Mouse (Mus musculus) hindbrain, embryonic 12.5 days (tissue): ENCODE results near the gene Tpm4. TPM values are rescaled to one million over a fixed set of nuclear protein-coding genes. Genes with fewer than 3 reads are reported as not detected.
"Not testable (repeated sequence)": the region's sequence is repeated elsewhere in the genome, so short reads cannot be mapped to it uniquely, and the experiment has no call there.

Source experiments
- ATAC-seq: fragments of 200-750 bp; cut with Nextera tagmentation; 2 replicates; pipeline ENCODE4 v1.8.0; 2017; ENCODE audit warnings: moderate TSS enrichment; ENCODE audit not compliant: low FRiP score
- H3K27ac ChIP-seq: fragments of 300-500 bp; sonication (generic); 2 replicates; pipeline ENCODE4 v1.5.1; 2016; ENCODE audit warnings: mild to moderate bottlenecking
- H3K27me3 ChIP-seq: fragments of 300-500 bp; sonication (generic); 2 replicates; pipeline ENCODE4 v1.6.1; 2016; ENCODE audit warnings: mild to moderate bottlenecking
- H3K36me3 ChIP-seq: fragments of 300-500 bp; sonication (generic); 2 replicates; pipeline ENCODE4 v1.6.1; 2016; ENCODE audit warnings: mild to moderate bottlenecking
- H3K4me1 ChIP-seq: fragments of 300-500 bp; sonication (generic); 2 replicates; pipeline ENCODE4 v1.6.1; 2016
- H3K4me2 ChIP-seq: fragments of 300-500 bp; sonication (generic); replicated peaks from 2 replicates; pipeline ENCODE4 v1.6.1; 2016; ENCODE audit warnings: mild to moderate bottlenecking
- H3K4me3 ChIP-seq: fragments of 300-500 bp; sonication (generic); 2 replicates; pipeline ENCODE4 v1.5.1; 2016; ENCODE audit warnings: mild to moderate bottlenecking
- H3K9ac ChIP-seq: fragments of 300-500 bp; sonication (generic); 2 replicates; pipeline ENCODE4 v1.6.1; 2016; ENCODE audit warnings: mild to moderate bottlenecking, moderate library complexity
- H3K9me3 ChIP-seq: fragments of 300-500 bp; sonication (generic); replicated peaks from 2 replicates; pipeline ENCODE4 v1.6.1; 2016; ENCODE audit warnings: mild to moderate bottlenecking
- WGBS: fragments of 180-500 bp; shearing (Covaris S2); methylation state at CpG from one replicate; pipeline ENCODE4 v1.1.7; 2016; 5-methylcytosine and 5-hydroxymethylcytosine counted together
- polyA plus RNA-seq: library from polyadenylated mRNA; unstranded; fragments of >200 nt; fragmentation: Nextera tagmentation; extraction: Ambion mirVana; gene quantifications from 2 replicates; pipeline ENCODE4 v1.2.1, GENCODE M21; 2016

Tpm4 gene
- 420 and 456 TPM in 2 replicates for polyA plus RNA-seq

DNA sequence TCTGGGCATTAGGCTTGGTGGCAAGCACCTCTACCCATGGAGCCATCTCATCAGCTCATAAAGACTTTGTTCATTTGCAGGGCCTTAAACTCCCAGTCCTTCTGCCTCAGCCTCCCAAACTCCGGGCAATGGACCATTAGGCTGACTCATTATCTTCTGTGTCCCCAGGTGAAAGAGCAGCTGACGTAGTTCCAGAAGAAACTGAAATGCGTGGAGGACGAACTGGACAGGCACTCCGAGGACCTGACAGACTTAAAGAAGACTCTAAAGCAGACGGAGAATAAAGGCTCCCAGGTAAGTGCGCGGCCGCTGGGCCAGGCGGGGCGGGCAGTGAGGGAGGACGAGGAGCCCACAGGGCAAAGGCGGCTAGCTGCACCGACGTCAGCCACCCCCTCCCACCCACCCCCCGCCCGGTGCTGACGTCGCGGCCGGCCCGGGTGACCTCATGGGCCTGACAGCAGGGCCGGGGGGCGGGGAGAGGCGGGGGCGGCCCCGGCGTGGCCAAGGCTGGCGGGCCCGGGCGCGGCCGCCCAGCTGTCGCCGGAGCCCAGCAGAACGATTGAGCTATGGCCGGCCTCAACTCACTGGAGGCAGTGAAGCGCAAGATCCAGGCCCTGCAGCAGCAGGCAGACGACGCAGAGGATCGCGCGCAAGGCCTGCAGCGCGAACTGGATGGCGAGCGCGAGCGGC, at the start of gene Tpm4:
Gene Tpm4, plus strand, starts transcription at position 220 of the 690 bp plus-strand sequence.
- peak within 1 kb of the TSS; percentile 80 for H3K4me3 ChIP-seq
- no peaks in the 10 kb centered on the region for H3K27me3 ChIP-seq
- WGBS, result under 1% methylated on average over 48 of the region's 49 CpGs
- peak; percentile 89 for ATAC-seq
- no peaks in the 10 kb centered on the region for H3K9me3 ChIP-seq
- peak within 1 kb of the TSS; percentile 93 for H3K27ac ChIP-seq
- H3K4me2 ChIP-seq, result peak within 1 kb of the TSS; percentile 69
- H3K9ac ChIP-seq, result peak within 1 kb of the TSS; percentile 92
- peaks cover 17% of the 10 kb centered on the region for H3K36me3 ChIP-seq
- peaks cover 12% of the 10 kb centered on the region for H3K4me1 ChIP-seq

DNA sequence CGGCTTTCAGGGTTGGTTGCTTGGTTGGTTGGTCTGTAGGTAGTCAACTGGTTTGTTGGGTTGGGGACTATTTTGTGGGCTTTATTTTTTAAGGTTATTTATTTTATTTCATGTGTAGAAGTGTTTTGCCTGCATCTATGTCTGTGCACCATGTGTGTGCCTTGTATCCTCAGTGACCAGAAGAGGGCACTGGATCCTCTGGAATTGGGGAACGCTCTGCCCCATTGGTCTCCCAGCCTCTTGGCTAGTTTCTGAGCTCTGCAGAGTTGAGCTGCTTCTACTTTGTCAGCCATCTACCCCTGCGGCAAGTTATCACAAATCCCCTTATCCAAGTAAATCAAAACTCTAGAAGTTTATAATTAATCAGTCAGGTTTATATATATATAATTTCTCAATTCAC, 47.2 kb upstream of the Tpm4 start:
- not testable (repeated sequence) for H3K4me1 ChIP-seq, H3K9me3 ChIP-seq, H3K27me3 ChIP-seq, H3K4me3 ChIP-seq, H3K36me3 ChIP-seq, ATAC-seq, H3K9ac ChIP-seq, H3K4me2 ChIP-seq, H3K27ac ChIP-seq
- WGBS, result 82% methylated on average over 3 of the region's 3 CpGs

DNA sequence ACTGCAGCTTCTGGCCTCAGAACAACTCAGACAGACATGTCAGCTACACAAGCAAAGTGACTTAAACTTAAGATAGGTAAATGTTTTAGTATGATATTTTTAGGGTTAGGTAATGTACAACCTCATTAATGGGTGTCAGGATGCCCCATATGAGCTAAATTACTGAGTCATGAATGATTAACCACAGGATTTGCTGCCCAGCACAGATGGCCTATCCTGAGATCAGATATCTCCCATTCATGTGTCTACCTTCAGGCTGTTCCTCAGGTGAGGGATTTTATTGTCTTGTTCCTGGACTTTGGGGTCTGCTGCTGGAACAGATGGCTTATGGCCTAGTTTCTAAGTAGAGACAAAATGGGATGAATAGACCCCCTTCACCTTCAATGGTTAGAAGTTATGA, 38.1 kb upstream of the Tpm4 start:
- not testable (repeated sequence) for H3K9ac ChIP-seq, H3K4me3 ChIP-seq, H3K36me3 ChIP-seq, H3K4me1 ChIP-seq, ATAC-seq, H3K9me3 ChIP-seq, H3K4me2 ChIP-seq, H3K27me3 ChIP-seq, H3K27ac ChIP-seq

DNA sequence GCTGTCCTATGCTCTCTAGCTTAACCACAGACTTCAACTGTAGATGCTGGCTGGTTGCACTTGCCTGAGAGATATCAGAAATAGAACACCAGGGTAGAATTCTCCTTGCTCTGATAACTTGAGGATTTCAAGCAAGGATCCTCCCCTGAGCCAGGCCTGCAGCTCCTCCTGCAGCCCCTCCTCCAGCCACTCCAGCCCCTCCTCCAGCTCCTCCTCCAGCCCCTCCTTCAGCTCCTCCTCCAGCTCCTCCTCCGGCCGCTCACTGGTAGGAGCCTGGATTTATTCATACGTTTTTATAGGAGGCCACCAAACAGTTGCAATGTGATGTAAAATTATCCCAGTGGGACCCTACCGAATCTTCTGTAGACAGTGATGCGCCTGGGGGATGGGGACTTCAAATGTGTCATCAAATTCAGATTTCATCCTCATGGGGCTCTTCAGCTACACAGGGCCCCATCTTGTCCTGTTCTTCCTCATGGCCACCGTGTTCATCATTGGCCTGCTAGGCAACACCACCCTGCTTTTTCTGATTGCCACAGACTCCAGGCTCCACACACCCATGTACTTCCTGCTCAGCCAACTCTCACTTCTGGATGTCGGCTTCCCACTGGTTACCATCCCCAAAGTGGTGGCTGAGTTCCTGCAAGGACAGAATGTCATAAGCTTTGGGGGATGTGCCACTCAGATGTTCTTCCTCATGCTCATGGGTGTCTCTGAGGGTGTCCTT, 35.2 kb upstream of the Tpm4 start:
- H3K9ac ChIP-seq, H3K4me3 ChIP-seq, H3K27me3 ChIP-seq, H3K4me1 ChIP-seq, H3K27ac ChIP-seq, ATAC-seq, H3K9me3 ChIP-seq, H3K36me3 ChIP-seq, H3K4me2 ChIP-seq: not testable (repeated sequence)
- WGBS, result 62% methylated on average over 6 of the region's 7 CpGs

DNA sequence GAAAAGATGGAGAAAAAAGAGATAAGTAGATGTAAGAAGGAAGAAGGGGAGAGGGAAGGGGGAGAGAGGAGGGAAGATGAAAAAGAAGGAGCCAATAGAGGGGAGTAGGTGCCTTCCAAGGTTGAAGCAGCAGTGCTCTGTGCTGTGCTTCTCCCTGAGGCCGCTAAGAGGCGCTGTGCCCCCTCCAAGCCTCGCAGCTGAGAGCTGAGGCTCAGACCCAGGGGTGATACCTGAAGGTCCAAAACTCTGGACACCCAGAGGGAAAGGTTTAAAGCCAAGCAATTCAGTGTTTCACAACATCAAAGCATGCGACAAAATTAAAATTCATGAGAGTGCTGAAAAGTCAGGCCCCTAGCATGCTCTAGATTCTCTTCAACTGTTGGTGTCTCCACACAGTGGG, 29.6 kb upstream of the Tpm4 start:
- H3K4me3 ChIP-seq, result no peak overlapping the region
- 26% methylated on average over 4 of the region's 4 CpGs for WGBS
- H3K27ac ChIP-seq, result no peak overlapping the region
- no peak for ATAC-seq
- peaks cover 7% of the 10 kb centered on the region for H3K9me3 ChIP-seq
- H3K27me3 ChIP-seq, result no peaks in the 10 kb centered on the region
- no peak overlapping the region for H3K9ac ChIP-seq
- H3K4me2 ChIP-seq, result no peak overlapping the region
- H3K36me3 ChIP-seq, result no peaks in the 10 kb centered on the region
- no peaks in the 10 kb centered on the region for H3K4me1 ChIP-seq

DNA sequence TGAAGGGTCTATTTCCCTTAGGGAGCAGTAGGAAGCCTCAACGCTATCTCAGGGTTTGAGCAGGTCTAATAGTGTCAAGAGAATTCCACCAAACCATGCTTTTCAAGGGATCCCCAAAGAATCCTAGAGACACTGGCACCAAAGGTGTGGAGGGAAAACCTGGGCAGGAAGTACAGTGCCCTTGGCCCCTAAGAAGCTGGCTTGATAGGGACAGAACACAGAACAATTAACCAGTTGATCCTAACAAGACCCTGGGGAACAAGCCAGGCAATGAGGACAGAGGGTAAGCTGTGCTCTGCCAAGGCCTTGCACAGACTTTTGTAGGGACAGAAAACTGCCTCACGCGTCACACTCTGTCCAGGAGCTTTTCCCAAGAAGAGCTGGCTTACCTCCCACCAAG, 28.0 kb upstream of the Tpm4 start, which contains the start of gene Olfr374:
Gene Olfr374, plus strand, starts transcription at position 301 of the 400 bp plus-strand sequence.
- Histone ChIP-seq H3K9ac (no peak within 1 kb of the TSS), H3K4me1 (no peaks in the 10 kb centered on the region), H3K27ac (no peak within 1 kb of the TSS), H3K4me2 (no peak within 1 kb of the TSS), H3K9me3 (peaks cover 7% of the 10 kb centered on the region), H3K4me3 (no peak within 1 kb of the TSS), H3K36me3 (no peaks in the 10 kb centered on the region), H3K27me3 (no peaks in the 10 kb centered on the region)
- no peak for ATAC-seq
- WGBS, result 95% methylated on average over 3 of the region's 3 CpGs

DNA sequence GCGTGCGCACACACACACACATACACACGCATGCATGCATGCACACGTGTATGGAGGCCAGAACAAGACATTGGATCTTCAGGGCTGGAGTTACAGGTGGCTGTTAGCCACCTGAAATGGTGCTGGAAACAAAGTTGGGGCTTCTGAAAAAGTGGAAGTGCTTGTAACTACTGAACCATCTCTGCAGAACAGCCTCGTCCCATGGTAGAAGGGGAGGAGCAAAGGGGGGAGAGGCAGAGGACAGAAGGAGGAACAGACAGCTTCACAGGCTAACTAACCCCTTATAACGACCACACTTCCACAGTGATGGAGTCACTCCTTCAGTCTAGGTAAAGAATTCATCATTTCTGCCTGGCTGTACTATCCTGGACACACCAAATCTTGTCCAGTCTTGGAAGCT, 23.9 kb upstream of the Tpm4 start:
- Histone ChIP-seq H3K4me1 (no peaks in the 10 kb centered on the region), H3K27ac (no peak overlapping the region), H3K9ac (no peak overlapping the region), H3K4me2 (no peak overlapping the region), H3K4me3 (no peak overlapping the region), H3K9me3 (no peaks in the 10 kb centered on the region), H3K36me3 (no peaks in the 10 kb centered on the region), H3K27me3 (no peaks in the 10 kb centered on the region)
- 74% methylated on average over 6 of the region's 6 CpGs for WGBS
- ATAC-seq, result no peak

DNA sequence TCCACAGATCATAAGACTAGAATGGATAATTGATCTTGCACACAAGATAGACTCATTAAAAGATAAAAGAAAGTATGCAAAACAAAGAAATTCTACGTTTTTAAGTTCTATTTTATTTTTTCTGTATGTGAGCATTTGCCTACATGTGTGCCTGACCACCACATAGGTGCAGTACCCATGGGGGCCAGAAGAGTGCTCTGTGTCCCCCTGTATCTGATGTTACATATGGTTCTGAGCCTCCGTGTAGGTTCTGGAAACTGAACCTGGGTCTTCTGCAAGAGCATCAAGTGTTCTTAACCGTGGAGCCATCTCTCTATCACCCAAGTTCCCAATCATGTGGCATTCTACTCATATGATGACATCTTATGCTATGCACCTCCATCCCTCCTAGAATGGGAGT, 22.3 kb upstream of the Tpm4 start:
- H3K9me3 ChIP-seq, result no peaks in the 10 kb centered on the region
- no peak for ATAC-seq
- 78% methylated on average over 3 of the region's 3 CpGs for WGBS

DNA sequence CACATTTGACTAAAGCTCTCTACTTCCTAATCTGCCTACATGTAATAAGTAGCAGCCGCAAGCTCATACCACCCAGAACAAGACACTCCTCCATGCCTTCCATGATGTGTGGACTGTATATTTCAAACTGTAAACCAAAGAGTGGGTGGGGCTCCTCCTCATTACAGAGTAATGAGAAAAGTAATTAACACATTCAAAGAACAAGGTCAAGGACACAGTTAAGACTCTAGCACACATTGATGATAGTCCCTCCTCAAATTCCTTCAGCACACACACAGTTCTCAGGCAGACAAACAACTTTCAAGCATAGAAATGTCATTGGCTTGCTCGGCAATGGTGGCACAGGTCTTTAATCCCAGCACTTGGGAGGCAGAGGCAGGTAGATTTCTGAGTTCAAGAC, 19.6 kb upstream of the Tpm4 start:
- no peaks in the 10 kb centered on the region for H3K27me3 ChIP-seq
- no peak overlapping the region for H3K4me2 ChIP-seq
- H3K9ac ChIP-seq, result no peak overlapping the region
- 90% methylated on average over 2 of the region's 2 CpGs for whole genome bisulfite sequencing
- no peaks in the 10 kb centered on the region for H3K9me3 ChIP-seq
- ATAC-seq, result no peak
- no peaks in the 10 kb centered on the region for H3K4me1 ChIP-seq
- no peak overlapping the region for H3K4me3 ChIP-seq
- H3K27ac ChIP-seq, result no peak overlapping the region
- H3K36me3 ChIP-seq, result no peaks in the 10 kb centered on the region

More for the DNA sequence above, 22.3 kb upstream of the Tpm4 start:
- no peak overlapping the region for H3K27ac ChIP-seq
- no peak overlapping the region for H3K4me3 ChIP-seq
- H3K4me1 ChIP-seq, result no peaks in the 10 kb centered on the region
- H3K36me3 ChIP-seq, result no peaks in the 10 kb centered on the region
- no peak overlapping the region for H3K9ac ChIP-seq
- H3K27me3 ChIP-seq, result no peaks in the 10 kb centered on the region
- H3K4me2 ChIP-seq, result no peak overlapping the region

DNA sequence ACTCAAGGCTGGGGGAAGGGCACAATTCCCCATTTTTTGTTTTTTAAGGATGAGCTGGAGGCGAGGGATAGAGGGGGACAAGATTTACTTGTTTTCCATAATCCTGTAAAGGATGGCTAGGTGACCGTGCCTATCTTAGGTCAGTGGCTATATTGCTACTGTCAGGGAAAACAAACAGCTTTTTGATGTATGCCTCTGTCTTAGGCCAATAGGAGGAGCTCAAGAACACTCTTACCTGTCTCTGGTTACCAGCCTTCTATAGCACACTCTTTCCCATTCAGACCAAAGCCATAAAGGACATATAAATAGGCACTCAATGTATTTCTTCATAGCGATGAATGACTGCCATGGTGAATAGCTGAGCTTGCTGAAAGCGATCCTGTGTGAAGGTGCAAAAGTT, 16.2 kb upstream of the Tpm4 start:
- Histone ChIP-seq H3K4me3 (no peak overlapping the region), H3K36me3 (no peaks in the 10 kb centered on the region), H3K4me1 (no peaks in the 10 kb centered on the region), H3K4me2 (no peak overlapping the region), H3K9ac (no peak overlapping the region), H3K27ac (no peak overlapping the region), H3K9me3 (no peaks in the 10 kb centered on the region), H3K27me3 (no peaks in the 10 kb centered on the region)
- ATAC-seq, result no peak
- 47% methylated on average over 4 of the region's 4 CpGs for WGBS

DNA sequence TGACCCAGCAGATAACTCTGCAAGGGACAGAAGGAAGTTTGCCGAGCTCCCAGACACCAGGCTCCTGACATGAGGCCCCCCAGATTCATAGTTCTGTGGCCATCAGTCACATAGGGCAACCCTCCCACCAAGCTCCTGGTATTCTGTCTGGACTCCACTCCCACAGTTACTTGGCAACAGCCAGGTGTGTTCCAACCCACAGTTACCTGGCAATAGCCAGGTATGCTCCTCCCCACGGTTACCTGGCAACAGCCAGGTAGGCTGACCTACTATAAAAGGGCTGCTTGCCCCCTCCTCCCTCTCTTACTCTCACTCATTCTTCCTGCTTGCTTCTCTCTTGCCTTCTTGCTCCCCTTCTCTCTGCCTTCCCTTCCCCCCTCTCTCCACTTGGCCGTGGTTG, 13.3 kb upstream of the Tpm4 start:
- ATAC-seq, H3K27ac ChIP-seq, H3K36me3 ChIP-seq, H3K4me1 ChIP-seq, H3K27me3 ChIP-seq, H3K4me2 ChIP-seq, H3K9ac ChIP-seq, H3K4me3 ChIP-seq, H3K9me3 ChIP-seq: not testable (repeated sequence)
- WGBS, result 60% methylated on average over 3 of the region's 3 CpGs

DNA sequence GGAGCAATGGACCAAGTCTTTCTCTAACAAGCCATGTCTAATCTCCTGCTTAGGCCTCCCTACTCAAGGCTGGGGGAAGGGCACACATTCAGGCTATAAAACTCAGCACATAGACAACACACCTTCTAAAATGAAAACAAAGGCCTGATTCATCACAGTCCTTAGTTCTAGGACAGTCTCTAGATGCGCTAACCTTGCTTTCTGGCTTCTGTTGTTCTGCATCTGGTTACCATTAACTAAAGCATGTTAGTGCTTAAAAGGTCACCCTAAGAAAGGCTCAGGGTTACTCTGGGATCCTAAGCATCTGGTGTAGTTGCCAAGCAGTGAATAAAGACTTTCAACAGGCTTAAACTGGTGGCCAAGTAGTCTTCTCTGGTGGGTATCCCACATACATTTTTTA, 12.8 kb upstream of the Tpm4 start:
- Histone ChIP-seq H3K4me3 (no peak overlapping the region), H3K9me3 (no peaks in the 10 kb centered on the region), H3K4me2 (no peak overlapping the region), H3K27ac (no peak overlapping the region), H3K9ac (no peak overlapping the region), H3K27me3 (no peaks in the 10 kb centered on the region), H3K4me1 (no peaks in the 10 kb centered on the region), H3K36me3 (no peaks in the 10 kb centered on the region)
- 58% methylated on average over 1 of the region's 1 CpGs for WGBS
- ATAC-seq, result no peak

DNA sequence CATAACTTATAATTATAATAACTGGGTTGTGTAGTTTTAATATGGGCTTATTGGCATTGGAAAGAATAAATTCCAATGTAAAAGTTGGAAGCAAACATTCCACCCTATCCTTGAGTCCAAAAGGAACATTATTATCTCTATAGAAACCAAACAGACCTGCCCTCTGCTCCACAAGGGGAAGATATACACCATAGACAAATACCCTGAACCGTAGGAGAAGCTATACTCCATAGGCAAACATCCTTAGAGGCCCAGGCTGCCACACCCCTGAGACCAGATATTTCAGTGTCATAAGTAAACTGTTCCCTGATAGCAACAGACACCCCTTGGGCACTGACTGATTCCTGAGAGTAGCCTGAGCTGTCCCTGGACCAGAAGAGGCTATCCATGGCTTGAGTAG, 6.9 kb upstream of the Tpm4 start:
- H3K9ac ChIP-seq, result no peak overlapping the region
- H3K4me1 ChIP-seq, result no peaks in the 10 kb centered on the region
- H3K4me2 ChIP-seq, result no peak overlapping the region
- H3K27ac ChIP-seq, result no peak overlapping the region
- 78% methylated on average over 1 of the region's 1 CpGs for WGBS
- H3K4me3 ChIP-seq, result no peak overlapping the region
- no peaks in the 10 kb centered on the region for H3K9me3 ChIP-seq
- no peak for ATAC-seq
- H3K36me3 ChIP-seq, result no peaks in the 10 kb centered on the region
- no peaks in the 10 kb centered on the region for H3K27me3 ChIP-seq
